10 mouse cellular contexts compared by ENCODE assay signal in genomic region chr4:152541172-152541571, GRCm38 (mm10).
DNase-seq lines count a peak whose midpoint lies in the region; ATAC-seq lines count a peak whose summit lies in the region.
"Had no signal": no experiment of that assay in that cellular context is flagged by ENCODE, and none has a peak within 500 bp of the region (broad histone marks: within the 10 kb centered on the region; RNA-seq: fewer than 3 reads in every experiment).

No protein-coding gene starts in this region.

- H3K27ac ChIP-seq in heart, embryonic 10.5 days: peak overlapping the region; percentile 22; the same call in 1 of the 2 replicates
- no peak overlapping the region for H3K27ac ChIP-seq in midbrain, embryonic 14.5 days (replicated peaks; ENCODE audit: low read depth, low read length)
- no peak overlapping the region for H3K27ac ChIP-seq in midbrain, embryonic 13.5 days
- no peak overlapping the region for H3K27ac ChIP-seq in kidney, embryonic 14.5 days (ENCODE audit: low read depth, low read length)

- peak; percentile 86 for DNase-seq in heart, embryonic 10.5 days (ENCODE audit: low spot score)
- DNase-seq in heart, postnatal 25 days (ENCODE audit: low spot score): no peak
- DNase-seq in midbrain, embryonic 14.5 days: peak; percentile 51
- peak; percentile 18 for DNase-seq in yolk sac, embryonic 10.5 days (ENCODE audit: low spot score)
- no peak for DNase-seq in spleen, postnatal 4 days (ENCODE audit: low spot score in 2 of 2)
- DNase-seq in adrenal gland, postnatal 4 days (ENCODE audit: low spot score in 2 of 2): no peak
- DNase-seq: layer of hippocampus, postnatal 36 days; lung, postnatal 36 days had no signal

- no peak overlapping the region for H3K9ac ChIP-seq in midbrain, embryonic 14.5 days (replicated peaks; ENCODE audit: low read length)
- H3K9ac ChIP-seq in midbrain, embryonic 13.5 days (replicated peaks): no peak overlapping the region
- H3K9ac ChIP-seq in kidney, embryonic 14.5 days (ENCODE audit: low read depth, low read length): no peak overlapping the region

- ATAC-seq in midbrain, embryonic 14.5 days (ENCODE audit: low FRiP score, low TSS enrichment): no peak
- no peak for ATAC-seq in midbrain, embryonic 13.5 days
- peak; percentile 78 for ATAC-seq in kidney, embryonic 14.5 days (ENCODE audit: low FRiP score, low TSS enrichment)

- peaks cover 10% of the 10 kb centered on the region for H3K4me1 ChIP-seq in heart, embryonic 10.5 days
- 0 out of 2 replicates have a peak, but pooled peaks cover 3% of the 10 kb centered on the region for H3K4me1 ChIP-seq in midbrain, embryonic 14.5 days (ENCODE audit: control insufficient read depth, insufficient read depth, low read length)
- H3K4me1 ChIP-seq in midbrain, embryonic 13.5 days (replicated peaks): peaks cover 11% of the 10 kb centered on the region; the same call in 1 of the 2 replicates
- H3K4me1 ChIP-seq in kidney, embryonic 14.5 days (ENCODE audit: control insufficient read depth, insufficient read depth, low read length): no peaks in the 10 kb centered on the region

- H3K4me2 ChIP-seq in midbrain, embryonic 14.5 days (ENCODE audit: low read length): no peak overlapping the region
- no peak overlapping the region for H3K4me2 ChIP-seq in midbrain, embryonic 13.5 days (replicated peaks)
- H3K4me2 ChIP-seq in kidney, embryonic 14.5 days (replicated peaks; ENCODE audit: low read depth, low read length): no peak overlapping the region

- 8% methylated on average over 9 of the region's 9 CpGs for WGBS in heart, embryonic 10.5 days
- 24% methylated on average over 9 of the region's 9 CpGs for WGBS in midbrain, embryonic 14.5 days
- WGBS in midbrain, embryonic 13.5 days: 23% methylated on average over 9 of the region's 9 CpGs
- 14% methylated on average over 9 of the region's 9 CpGs for WGBS in kidney, embryonic 14.5 days

- H3K4me3 ChIP-seq in heart, embryonic 10.5 days: no peak overlapping the region
- H3K4me3 ChIP-seq in midbrain, embryonic 14.5 days (replicated peaks; ENCODE audit: low read depth, low read length): no peak overlapping the region
- H3K4me3 ChIP-seq in midbrain, embryonic 13.5 days (replicated peaks): no peak overlapping the region
- H3K4me3 ChIP-seq in kidney, embryonic 14.5 days (ENCODE audit: low read length): no peak overlapping the region

- H3K36me3 ChIP-seq in heart, embryonic 10.5 days: peaks cover 5% of the 10 kb centered on the region; the same call in 1 of the 2 replicates
- H3K36me3 ChIP-seq in midbrain, embryonic 14.5 days (ENCODE audit: control insufficient read depth, insufficient read depth, low read length): peaks cover 11% of the 10 kb centered on the region; the same call in 1 of the 2 replicates
- H3K36me3 ChIP-seq in midbrain, embryonic 13.5 days: peaks cover 40% of the 10 kb centered on the region
- H3K36me3 ChIP-seq in kidney, embryonic 14.5 days (ENCODE audit: control insufficient read depth, insufficient read depth, low read length): 0 out of 2 replicates have a peak, but pooled peaks cover 4% of the 10 kb centered on the region

- intact Hi-C loops in heart, postnatal 25 days (cut with DNase I): no loop called here

- peaks cover 8% of the 10 kb centered on the region; the same call in 1 of the 2 replicates for H3K27me3 ChIP-seq in heart, embryonic 10.5 days (ENCODE audit: insufficient read depth, poor library complexity, severe bottlenecking)
- H3K27me3 ChIP-seq in midbrain, embryonic 14.5 days (ENCODE audit: control insufficient read depth, insufficient read depth, low read length): no peaks in the 10 kb centered on the region
- no peaks in the 10 kb centered on the region for H3K27me3 ChIP-seq in midbrain, embryonic 13.5 days
- H3K27me3 ChIP-seq in kidney, embryonic 14.5 days (ENCODE audit: control insufficient read depth, insufficient read depth, low read length): no peaks in the 10 kb centered on the region

- no peaks in the 10 kb centered on the region for H3K9me3 ChIP-seq in heart, embryonic 10.5 days
- no peaks in the 10 kb centered on the region for H3K9me3 ChIP-seq in midbrain, embryonic 14.5 days (ENCODE audit: control insufficient read depth, low read length)
- 0 out of 2 replicates have a peak, but pooled peaks cover 4% of the 10 kb centered on the region for H3K9me3 ChIP-seq in midbrain, embryonic 13.5 days
- no peaks in the 10 kb centered on the region for H3K9me3 ChIP-seq in kidney, embryonic 14.5 days (ENCODE audit: control insufficient read depth, low read length)

Comparison
In these comparisons a context has a peak if more than half of its experiments do, and no peak if none do; other contexts are left out.
1. DNase-seq: peak in heart, embryonic 10.5 days (single experiment), midbrain, embryonic 14.5 days (single experiment) and yolk sac, embryonic 10.5 days (single experiment); none in heart, postnatal 25 days (single experiment), spleen, postnatal 4 days (0 of 2) and adrenal gland, postnatal 4 days (0 of 2).